Mouse (Mus musculus) c-Kit-positive CD71-positive TER-119-negative erythroid progenitor cells, embryonic 14.5 days (primary cell): ENCODE results near the gene Aven.

Experiments used
- DNase-seq: peaks from one replicate; pipeline ENCODE4 v3.0.0-alpha.2; 2013; ENCODE audit warnings: low read depth

Gene Aven

DNA sequence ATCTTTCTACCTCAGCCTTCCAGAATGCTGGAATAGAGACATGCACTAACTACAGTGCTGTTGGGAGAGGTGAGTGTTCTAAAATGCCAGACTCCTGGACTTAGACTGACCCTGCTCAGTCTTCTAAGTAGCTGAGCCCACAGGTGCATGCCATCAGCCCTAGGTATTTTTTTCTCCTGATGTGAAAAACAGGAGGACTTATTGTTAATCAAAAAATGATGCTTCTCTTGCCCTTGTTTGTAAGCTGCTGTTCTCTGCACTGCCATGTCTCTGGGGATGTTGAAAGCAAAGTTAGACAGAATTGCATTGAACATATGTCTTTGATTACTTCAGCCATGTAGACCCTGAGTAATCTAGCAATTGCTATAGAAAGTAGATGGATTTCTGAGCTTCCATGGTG is 64.7 kb downstream of the Aven start:
- no peak for DNase-seq

- no peak for DNase-seq
These were observed 68.8 kb downstream of the Aven start for GRCm38 (mm10) chr2:112561549-112561948.

- DNase-seq = no peak
These were observed 72.3 kb downstream of the Aven start for GRCm38 (mm10) chr2:112565060-112565459.

- no peak for DNase-seq
These were observed 73.7 kb downstream of the Aven start for GRCm38 (mm10) chr2:112566290-112567085.

- no peak for DNase-seq
These were observed 75.0 kb downstream of the Aven start for GRCm38 (mm10) chr2:112567786-112568185.

DNA sequence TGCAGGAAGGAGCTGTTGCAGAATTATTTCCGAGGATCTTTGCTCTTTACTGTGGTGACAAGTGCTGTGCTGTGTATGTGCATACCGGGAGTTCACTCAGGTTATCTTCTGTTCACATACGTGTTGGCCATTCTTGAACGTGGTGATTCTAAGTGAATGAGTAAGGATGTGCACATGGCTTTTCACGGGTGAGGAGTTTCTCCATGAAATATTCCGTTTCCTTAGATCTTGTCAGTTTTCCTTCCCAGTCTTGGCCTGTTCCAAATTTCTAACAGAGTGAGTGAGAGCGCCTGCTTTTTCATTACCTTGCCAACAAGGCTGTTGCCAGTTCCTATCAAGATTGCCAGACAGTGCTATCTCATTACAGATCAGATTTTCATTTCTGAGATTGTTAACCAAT is 98.2 kb downstream of the Aven start:
- no peak for DNase-seq

GRCm38 (mm10) chr2:112591451-112591871 is 98.7 kb downstream of the Aven start:
- no peak for DNase-seq

GRCm38 (mm10) chr2:112593322-112593721 is 100.6 kb downstream of the Aven start:
- DNase-seq = no peak

GRCm38 (mm10) chr2:112593781-112594180 is 101.0 kb downstream of the Aven start:
- DNase-seq = no peak

GRCm38 (mm10) chr2:112595807-112596206 is 103.0 kb downstream of the Aven start:
- DNase-seq = no peak

DNA sequence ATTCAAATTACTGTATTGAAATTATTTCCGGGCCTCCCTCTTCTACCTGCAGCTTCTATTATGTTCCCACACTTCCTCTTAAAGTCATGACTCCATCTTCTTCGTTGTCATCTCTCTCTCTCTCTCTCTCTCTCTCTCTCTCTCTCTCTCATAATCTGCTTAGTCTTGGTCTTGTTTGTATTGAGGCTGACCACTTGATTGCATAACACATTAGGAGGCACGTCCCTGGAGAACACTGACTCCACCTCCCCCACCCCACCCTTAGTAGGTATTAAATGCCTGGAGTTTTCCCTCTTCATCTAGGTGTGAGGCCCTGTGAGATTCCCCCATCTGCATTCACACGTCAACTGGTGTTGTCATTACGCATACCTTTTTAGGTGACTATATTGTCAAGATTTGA is 103.7 kb downstream of the Aven start:
- DNase-seq = no peak

DNA sequence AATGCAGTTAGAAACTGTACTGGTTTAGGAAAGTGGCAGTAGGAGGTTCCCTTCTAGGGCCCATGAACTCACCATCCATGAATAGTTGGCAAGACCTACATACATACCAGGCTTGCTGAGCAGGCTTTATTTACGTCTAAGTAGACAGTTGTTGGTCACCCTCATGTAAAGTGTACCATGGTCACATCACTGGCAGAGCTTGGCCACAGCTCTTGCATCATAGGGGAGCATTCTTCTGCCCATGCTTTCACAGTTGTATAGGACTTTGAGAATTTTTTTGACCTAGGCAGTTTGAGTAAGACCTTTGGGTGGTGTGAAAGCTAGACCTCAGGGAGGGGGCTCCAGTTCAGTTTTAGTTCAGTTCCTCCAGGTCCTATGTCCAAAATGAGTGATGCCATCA is 104.3 kb downstream of the Aven start:
- no peak for DNase-seq

DNA sequence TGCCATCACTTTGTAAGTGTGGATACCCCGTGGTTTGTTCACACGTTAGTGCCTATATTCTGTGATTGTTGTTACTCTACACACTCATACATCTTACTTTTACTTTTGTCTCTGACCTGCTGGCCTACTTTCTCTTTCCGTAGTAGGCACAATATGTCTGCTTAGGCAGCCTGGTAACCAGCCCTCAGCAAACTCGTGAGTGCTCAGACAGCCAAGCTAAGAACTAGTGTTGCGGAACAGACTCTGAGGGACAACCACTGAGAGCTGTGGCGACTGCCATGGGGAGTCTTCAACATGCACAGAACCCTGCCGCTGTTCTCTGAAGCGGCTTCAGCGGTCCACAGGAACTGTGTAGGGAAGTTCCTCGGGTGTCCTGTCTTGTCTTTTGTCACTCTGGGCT is 107.5 kb downstream of the Aven start:
- DNase-seq = no peak

GRCm38 (mm10) chr2:112602487-112602886 is 109.7 kb downstream of the Aven start:
- no peak for DNase-seq

- DNase-seq = no peak
These were observed 113.8 kb downstream of the Aven start for GRCm38 (mm10) chr2:112606536-112606935.

- DNase-seq = no peak
These were observed 119.9 kb downstream of the Aven start for GRCm38 (mm10) chr2:112612628-112613027.

DNA sequence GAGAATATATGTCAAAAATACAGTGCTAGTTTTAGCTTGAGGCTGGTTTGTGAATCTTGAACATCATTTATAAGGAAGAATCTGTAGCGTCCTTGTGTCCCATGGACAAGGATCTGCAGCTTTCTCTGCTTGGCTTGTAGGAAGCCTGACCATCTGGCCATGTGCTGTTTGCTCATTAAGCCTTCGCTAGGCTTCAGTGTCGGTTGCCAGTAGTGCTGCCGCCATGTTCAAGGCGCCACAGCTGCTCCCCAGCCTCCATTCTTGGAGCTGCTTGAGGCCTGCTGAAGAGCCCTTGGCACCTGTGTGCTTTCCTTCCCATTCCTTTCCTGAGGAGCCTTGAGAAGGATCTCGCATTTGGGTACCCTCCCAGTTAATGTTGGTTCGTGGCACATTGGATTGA is 121.6 kb downstream of the Aven start:
- DNase-seq = no peak

DNA sequence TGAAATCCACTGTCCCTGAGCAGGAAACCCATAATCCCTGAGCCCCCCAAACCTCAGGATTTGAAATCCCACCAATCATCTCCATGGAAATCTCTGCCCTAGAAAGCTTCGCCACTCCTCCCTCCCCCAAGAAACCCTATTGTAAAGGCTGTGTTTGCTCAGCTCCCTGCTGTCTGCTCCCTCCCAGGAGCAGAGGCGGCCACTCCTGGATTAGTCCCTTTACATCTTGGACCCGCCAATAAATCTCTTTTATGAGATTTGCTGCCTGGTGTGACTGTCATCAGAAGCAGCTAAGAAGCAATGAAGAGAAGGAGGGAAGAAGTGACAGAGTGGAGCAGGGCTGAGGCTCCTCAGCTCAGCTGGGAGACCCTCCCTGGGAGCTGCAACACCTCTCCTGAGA is 124.4 kb downstream of the Aven start:
- DNase-seq = no peak

GRCm38 (mm10) chr2:112625156-112625555 is 132.4 kb downstream of the Aven start:
- no peak for DNase-seq

DNA sequence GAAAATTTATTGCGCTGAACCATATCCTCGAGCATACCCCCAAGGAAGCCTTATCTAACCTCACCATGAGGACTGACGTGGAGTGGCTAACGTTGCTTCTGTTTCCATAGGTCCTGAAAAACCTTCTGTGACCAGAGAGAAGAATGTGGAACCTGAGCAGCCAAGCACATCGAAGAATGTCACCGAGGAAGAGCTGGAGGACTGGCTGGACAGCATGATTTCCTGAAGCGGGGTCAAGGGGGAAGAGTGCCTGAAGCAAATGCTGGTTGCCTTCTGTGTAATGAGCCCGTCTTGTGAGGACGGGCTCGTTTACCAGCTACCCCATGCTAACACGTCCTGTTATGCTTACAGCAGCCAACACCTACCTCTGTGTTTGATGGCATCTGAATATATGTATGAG is 137.9 kb downstream of the Aven start:
- DNase-seq = no peak

- DNase-seq = no peak
These were observed 139.8 kb downstream of the Aven start for GRCm38 (mm10) chr2:112632536-112632935.

DNA sequence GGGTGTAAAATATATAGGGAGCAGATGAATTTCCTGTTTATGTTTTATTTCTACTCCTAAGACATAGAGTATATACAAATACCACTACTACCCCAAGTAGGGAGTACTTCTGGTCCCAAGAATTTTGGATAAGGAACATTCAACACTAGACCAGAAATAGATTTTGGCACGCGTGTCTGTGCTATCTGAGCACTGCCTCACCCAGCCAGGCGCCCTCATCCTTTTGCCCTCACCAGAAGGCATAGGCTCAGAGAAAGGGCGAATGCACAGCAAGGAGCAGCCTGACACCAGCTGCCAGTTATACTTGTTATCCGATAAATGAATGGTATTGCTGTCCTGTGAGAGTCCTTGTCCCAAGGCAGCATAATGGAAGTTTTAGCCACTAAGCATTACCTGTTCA is 144.4 kb downstream of the Aven start:
- DNase-seq = no peak

GRCm38 (mm10) chr2:112653836-112654235 is 161.1 kb downstream of the Aven start:
- DNase-seq = no peak

- no peak for DNase-seq
These were observed 163.4 kb downstream of the Aven start for GRCm38 (mm10) chr2:112656131-112656530.
